Mouse (Mus musculus): Measurements from ENCODE around the gene Gm7361. TPM values are rescaled to one million over a fixed set of nuclear protein-coding genes. Genes with fewer than 3 reads are reported as not detected.
"Not testable (repeated sequence)": the region's sequence is repeated elsewhere in the genome, so short reads cannot be mapped to it uniquely, and the experiment has no call there.

Gene Gm7361
- polyA plus RNA-seq (2012; rRNA removed) (not detected in 2 replicates), polyA plus RNA-seq (2014; fragmentation: Nextera tagmentation; extraction: Ambion mirVana) (not detected in 2 replicates)

GRCm38 (mm10) chr5:26257391-26257790, at the start of gene Gm7361:
Gm7361 (plus strand) TSS chr5:26257691.
- ATAC-seq (ENCODE audit: insufficient read depth); DNase-seq (ENCODE audit: low read depth in 3 of 3, low spot score in 3 of 3): not testable (repeated sequence)
- WGBS (ENCODE audit: insufficient replicate concordance): 39% methylated on average over 3 of the region's 3 CpGs

GRCm38 (mm10) chr5:26211030-26211429, 46.5 kb upstream of the Gm7361 start:
- no peak for DNase-seq (ENCODE audit: low read depth in 3 of 3, low spot score in 3 of 3)
- Histone ChIP-seq H3K4me3 (ENCODE audit: insufficient read depth in 1 of 2, low read depth in 2 of 2, low read length in 2 of 2) (no peak overlapping the region), H3K9ac (replicated peaks) (no peak overlapping the region), H3K27me3 (ENCODE audit: control insufficient read depth, insufficient read depth, low read length) (no peaks in the 10 kb centered on the region), H3K36me3 (replicated peaks; ENCODE audit: control insufficient read depth, insufficient read depth, low read depth) (no peaks in the 10 kb centered on the region), H3K27ac (no peak overlapping the region), H3K4me2 (ENCODE audit: low read depth) (no peak overlapping the region), H3K4me1 (replicated peaks; ENCODE audit: control insufficient read depth in 2 of 2, insufficient read depth in 2 of 2, low read length in 1 of 2) (no peaks in the 10 kb centered on the region), H3K9me3 (ENCODE audit: control insufficient read depth, low read length) (no peaks in the 10 kb centered on the region)
- no peak for ATAC-seq (ENCODE audit: insufficient read depth)
- WGBS (ENCODE audit: insufficient replicate concordance): 79% methylated on average over 4 of the region's 4 CpGs
- no peak for TF ChIP-seq EP300 (IDR thresholded peaks at IDR 0.05; ENCODE audit: low read depth)
- no peak for TF ChIP-seq CTCF (IDR thresholded peaks at IDR 0.05; ENCODE audit: low read depth)

More at GRCm38 (mm10) chr5:26257391-26257790, at the start of gene Gm7361:
- H3K4me2 ChIP-seq (ENCODE audit: low read depth); H3K27ac ChIP-seq; H3K9me3 ChIP-seq (ENCODE audit: control insufficient read depth, low read length); H3K27me3 ChIP-seq (ENCODE audit: control insufficient read depth, insufficient read depth, low read length); H3K4me1 ChIP-seq (replicated peaks; ENCODE audit: control insufficient read depth in 2 of 2, insufficient read depth in 2 of 2, low read length in 1 of 2); H3K4me3 ChIP-seq (ENCODE audit: insufficient read depth in 1 of 2, low read depth in 2 of 2, low read length in 2 of 2); H3K9ac ChIP-seq (replicated peaks); H3K36me3 ChIP-seq (replicated peaks; ENCODE audit: control insufficient read depth, insufficient read depth, low read depth): not testable (repeated sequence)

GRCm38 (mm10) chr5:26222076-26222475, 35.4 kb upstream of the Gm7361 start:
- DNase-seq (ENCODE audit: low read depth in 3 of 3, low spot score in 3 of 3) (no peak), ATAC-seq (ENCODE audit: insufficient read depth) (no peak)
- no peaks in the 10 kb centered on the region for H3K9me3 ChIP-seq (ENCODE audit: control insufficient read depth, low read length)
- TF ChIP-seq EP300 (IDR thresholded peaks at IDR 0.05; ENCODE audit: low read depth) (no peak), CTCF (IDR thresholded peaks at IDR 0.05; ENCODE audit: low read depth) (no peak)
- H3K27ac ChIP-seq: no peak overlapping the region
- H3K4me2 ChIP-seq (ENCODE audit: low read depth): no peak overlapping the region
- WGBS (ENCODE audit: insufficient replicate concordance): 44% methylated on average over 1 of the region's 1 CpGs
- no peak overlapping the region for H3K9ac ChIP-seq (replicated peaks)
- no peaks in the 10 kb centered on the region for H3K36me3 ChIP-seq (replicated peaks; ENCODE audit: control insufficient read depth, insufficient read depth, low read depth)
- no peaks in the 10 kb centered on the region for H3K27me3 ChIP-seq (ENCODE audit: control insufficient read depth, insufficient read depth, low read length)
- no peak overlapping the region for H3K4me3 ChIP-seq (ENCODE audit: insufficient read depth in 1 of 2, low read depth in 2 of 2, low read length in 2 of 2)
- no peaks in the 10 kb centered on the region for H3K4me1 ChIP-seq (replicated peaks; ENCODE audit: control insufficient read depth in 2 of 2, insufficient read depth in 2 of 2, low read length in 1 of 2)

- H3K27me3 ChIP-seq (ENCODE audit: control insufficient read depth, insufficient read depth, low read length); H3K4me1 ChIP-seq (replicated peaks; ENCODE audit: control insufficient read depth in 2 of 2, insufficient read depth in 2 of 2, low read length in 1 of 2); H3K36me3 ChIP-seq (replicated peaks; ENCODE audit: control insufficient read depth, insufficient read depth, low read depth); H3K27ac ChIP-seq; DNase-seq (ENCODE audit: low read depth in 3 of 3, low spot score in 3 of 3); H3K4me3 ChIP-seq (ENCODE audit: insufficient read depth in 1 of 2, low read depth in 2 of 2, low read length in 2 of 2); H3K9me3 ChIP-seq (ENCODE audit: control insufficient read depth, low read length); ATAC-seq (ENCODE audit: insufficient read depth); H3K4me2 ChIP-seq (ENCODE audit: low read depth); H3K9ac ChIP-seq (replicated peaks): not testable (repeated sequence)
- 28% methylated on average over 3 of the region's 3 CpGs for WGBS (ENCODE audit: insufficient replicate concordance)
These were observed 9.2 kb downstream of the Gm7361 start for GRCm38 (mm10) chr5:26266656-26267055.

GRCm38 (mm10) chr5:26280361-26280760, 22.9 kb downstream of the Gm7361 start:
- H3K4me3 ChIP-seq (ENCODE audit: insufficient read depth in 1 of 2, low read depth in 2 of 2, low read length in 2 of 2): no peak overlapping the region
- 0 out of 4 replicates have a peak, but pooled peaks cover 0 to 4% of the 10 kb centered on the region in 2 experiments for H3K4me1 ChIP-seq (replicated peaks; ENCODE audit: control insufficient read depth in 2 of 2, insufficient read depth in 2 of 2, low read length in 1 of 2)
- H3K27ac ChIP-seq: no peak overlapping the region
- no peak overlapping the region for H3K9ac ChIP-seq (replicated peaks)
- 26% methylated on average over 5 of the region's 5 CpGs for WGBS (ENCODE audit: insufficient replicate concordance)
- H3K27me3 ChIP-seq (ENCODE audit: control insufficient read depth, insufficient read depth, low read length): no peaks in the 10 kb centered on the region
- no peak for TF ChIP-seq CTCF (IDR thresholded peaks at IDR 0.05; ENCODE audit: low read depth)
- no peak for TF ChIP-seq EP300 (IDR thresholded peaks at IDR 0.05; ENCODE audit: low read depth)
- no peaks in the 10 kb centered on the region for H3K36me3 ChIP-seq (replicated peaks; ENCODE audit: control insufficient read depth, insufficient read depth, low read depth)
- H3K9me3 ChIP-seq (ENCODE audit: control insufficient read depth, low read length): no peaks in the 10 kb centered on the region
- DNase-seq (ENCODE audit: low read depth in 3 of 3, low spot score in 3 of 3): peak in 1 of 3 experiments; percentile 0
- no peak overlapping the region for H3K4me2 ChIP-seq (ENCODE audit: low read depth)
- 0 out of 2 replicates have a peak, but pooled peaks have one; percentile 43 for ATAC-seq (ENCODE audit: insufficient read depth)
